Mouse (Mus musculus) colon, adult 2 months (tissue): ENCODE results near the gene Usp39. TPM values are rescaled to one million over a fixed set of nuclear protein-coding genes. Genes with fewer than 3 reads are reported as not detected.

Experiments used
- polyA plus RNA-seq: library from polyadenylated mRNA; depleted of rRNA; stranded (reverse); fragments of >200 nt; gene quantifications from 2 replicates; pipeline ENCODE4 v1.2.3, GENCODE M21; 2012; rRNA removed

The Usp39 gene
- 8.6 and 11.0 TPM in 2 replicates for polyA plus RNA-seq

DNA sequence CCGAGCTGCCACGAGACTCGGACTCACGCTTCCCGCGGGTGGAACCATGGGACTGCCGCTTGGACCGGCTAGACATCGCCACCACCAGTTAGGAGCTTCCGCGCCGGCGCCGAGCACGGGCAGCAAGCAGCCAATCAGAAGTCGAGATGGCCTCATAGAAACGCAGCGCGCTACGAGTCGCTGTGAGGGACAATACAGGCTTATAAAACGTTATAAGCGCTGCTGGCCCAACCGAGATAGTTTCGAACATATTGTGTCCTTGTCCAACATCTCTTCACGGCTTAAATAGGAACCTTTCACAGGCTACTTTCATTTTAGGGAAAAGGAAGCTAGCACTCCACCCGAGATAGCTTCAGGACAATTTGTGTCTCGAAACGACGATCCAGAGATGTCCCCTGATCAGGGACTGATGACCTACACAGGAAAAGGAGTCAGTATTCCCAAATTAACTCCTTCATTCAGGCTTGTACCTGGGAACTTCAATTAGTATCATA lies at the start of gene Usp39:
TSS of gene Usp39 (minus strand) at position 111 of the 494 bp plus-strand sequence.

GRCm38 (mm10) chr6:72389941-72390771 lies 45.2 kb upstream of the Usp39 start, which contains the start of gene Vamp8:
Gene Vamp8, minus strand, starts transcription at chr6:72390703.

DNA sequence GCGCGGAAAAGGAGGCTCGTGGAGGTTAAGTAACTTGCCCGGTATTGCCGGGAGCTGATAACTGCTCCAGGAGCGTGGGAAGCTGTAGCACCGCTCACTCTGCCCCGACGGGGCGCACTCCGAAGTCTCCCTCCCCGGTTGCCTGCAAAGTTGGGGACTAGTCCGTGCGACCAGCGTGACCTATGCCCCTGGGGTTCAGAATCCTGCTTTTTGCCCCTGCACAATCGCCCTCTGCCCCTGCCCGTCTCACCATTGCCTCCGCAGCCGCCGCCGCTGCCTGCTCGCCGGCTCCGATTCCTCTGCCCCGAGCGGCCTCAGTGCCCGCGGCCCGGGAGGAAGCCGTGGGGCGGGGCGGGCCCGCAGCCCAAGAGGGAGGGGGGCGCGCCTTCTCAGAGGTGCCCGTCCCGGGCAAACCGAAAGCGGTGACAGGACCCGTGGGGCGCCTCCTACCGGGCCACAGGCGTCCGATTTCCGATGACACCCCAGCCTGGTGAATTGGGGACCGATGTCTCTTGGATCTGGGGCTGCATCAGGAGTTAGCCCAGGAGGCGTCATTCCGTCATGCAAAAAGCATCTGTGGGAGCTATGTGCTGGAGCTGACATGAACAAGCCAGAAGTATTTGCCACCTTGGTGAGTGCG lies 35.3 kb upstream of the Usp39 start, which contains the start of gene Vamp5:
TSS of gene Vamp5 (minus strand) at position 338 of the 640 bp plus-strand sequence.

DNA sequence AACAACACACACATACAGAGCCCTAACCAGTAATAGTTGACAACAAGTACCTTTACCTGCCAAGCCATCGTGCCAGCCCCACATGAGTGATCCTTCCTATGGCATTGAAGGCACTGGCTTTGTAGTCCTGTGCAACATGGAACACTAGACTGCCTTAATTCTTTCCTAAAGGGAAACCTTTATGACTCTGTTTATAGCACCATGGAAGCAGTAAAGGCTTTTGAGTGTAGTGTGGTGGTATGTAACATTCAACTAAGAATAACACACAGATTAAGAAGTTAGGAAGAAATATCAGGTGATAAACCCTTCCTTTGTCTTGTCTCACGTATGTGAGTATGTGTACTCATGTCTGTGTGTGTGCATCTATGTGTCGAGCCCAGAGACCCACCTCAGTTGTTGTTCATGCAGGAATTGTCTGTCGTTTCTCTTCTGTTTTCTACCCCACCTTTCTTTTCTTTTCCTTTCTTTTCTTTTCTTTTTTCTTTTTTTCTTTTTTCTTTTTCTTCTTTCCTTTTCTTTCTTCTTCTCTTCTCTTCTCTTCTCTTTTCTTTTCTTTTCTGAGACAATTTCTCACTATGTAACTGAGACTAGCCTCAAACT lies 22.0 kb upstream of the Usp39 start, which contains the start of gene Rnf181:
TSS of gene Rnf181 (minus strand) at position 113 of the 600 bp plus-strand sequence.

GRCm38 (mm10) chr6:72355066-72355911 lies 10.3 kb upstream of the Usp39 start, which contains the start of gene Tmem150a:
Gene Tmem150a, plus strand, starts transcription at chr6:72355447.

DNA sequence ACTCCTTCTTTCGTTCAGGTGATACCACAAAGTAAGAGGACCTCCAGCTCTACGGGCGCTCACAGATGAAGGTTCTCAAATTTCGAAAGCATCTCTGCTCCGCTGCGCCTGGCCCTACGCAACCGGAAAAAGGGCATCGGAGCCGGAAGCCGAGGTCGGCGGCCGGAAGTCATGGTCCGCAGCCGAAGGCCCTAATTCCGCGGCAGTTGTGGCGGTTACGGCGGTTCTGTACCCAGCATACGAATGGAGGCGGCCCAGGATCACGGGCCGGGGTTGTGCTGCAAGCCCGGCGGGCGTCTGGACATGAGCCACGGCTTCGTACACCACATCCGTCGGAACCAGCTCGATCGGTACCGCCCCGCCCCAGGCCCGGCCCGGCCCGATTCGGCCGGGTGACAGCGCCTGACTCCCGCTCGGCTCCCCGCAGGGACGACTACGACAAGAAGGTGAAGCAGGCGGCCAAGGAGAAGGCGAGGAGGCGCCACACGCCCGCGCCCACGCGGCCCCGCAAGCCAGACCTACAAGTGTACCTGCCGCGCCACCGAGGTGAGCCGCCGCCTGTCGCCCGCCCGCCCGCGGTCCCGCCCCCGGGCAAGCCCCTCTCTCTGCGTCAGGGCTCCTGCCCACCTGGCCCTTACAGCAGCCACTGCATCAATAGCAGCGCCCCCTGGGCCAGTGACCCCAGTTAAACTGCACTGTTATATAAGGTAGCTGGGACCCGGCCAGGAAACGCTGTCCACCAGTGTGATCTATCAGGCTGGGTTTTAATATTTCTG lies 2.4 kb upstream of the Usp39 start, which contains the start of gene 0610030E20Rik:
TSS of gene 0610030E20Rik (plus strand) at position 152 of the 776 bp plus-strand sequence.

Other genes starting within 250 kb of the Usp39 start
- 2.9 and 3.8 TPM in 2 replicates for gene St3gal5, start 247.6 kb downstream of the Usp39 start, polyA plus RNA-seq
- 10.7 and 12.6 TPM in 2 replicates for gene Atoh8, start 109.6 kb downstream of the Usp39 start, polyA plus RNA-seq
- gene Sftpb, start 40.6 kb downstream of the Usp39 start, polyA plus RNA-seq: 0.29 and 0.33 TPM in 2 replicates
- gene 0610030E20Rik, start 2.1 kb upstream of the Usp39 start, polyA plus RNA-seq: 15.1 and 16.6 TPM in 2 replicates
- 15.4 TPM in 2 replicates for gene Tmem150a, start 10.3 kb upstream of the Usp39 start, polyA plus RNA-seq
- gene Rnf181, start 21.8 kb upstream of the Usp39 start, polyA plus RNA-seq: 63.2 and 74.9 TPM in 2 replicates
- gene Vamp5, start 35.3 kb upstream of the Usp39 start, polyA plus RNA-seq: 6.6 and 9.3 TPM in 2 replicates
- 144 and 190 TPM in 2 replicates for gene Vamp8, start 45.5 kb upstream of the Usp39 start, polyA plus RNA-seq
- gene Ggcx, start 69.1 kb upstream of the Usp39 start, polyA plus RNA-seq: 19.9 and 25.5 TPM in 2 replicates
- 129 and 136 TPM in 2 replicates for gene Mat2a, start 94.4 kb upstream of the Usp39 start, polyA plus RNA-seq
- 10.2 and 14.7 TPM in 2 replicates for gene Sh2d6, start 176.5 kb upstream of the Usp39 start, polyA plus RNA-seq
- 60.4 and 63.9 TPM in 2 replicates for gene Capg, start 199.2 kb upstream of the Usp39 start, polyA plus RNA-seq